19 mouse cellular contexts compared by ENCODE assay signal in genomic region chrX:85199398-85199797, GRCm38 (mm10). TPM values are rescaled to one million over a fixed set of nuclear protein-coding genes. Genes with fewer than 3 reads are reported as not detected.
DNase-seq lines count a peak whose midpoint lies in the region; ATAC-seq and TF ChIP-seq lines count a peak whose summit lies in the region.
"Had no signal": no experiment of that assay in that cellular context is flagged by ENCODE, and none has a peak within 500 bp of the region (broad histone marks: within the 10 kb centered on the region; RNA-seq: fewer than 3 reads in every experiment).

No protein-coding gene starts in this region.

- H3K27me3 ChIP-seq in hindbrain, embryonic 14.5 days (ENCODE audit: control insufficient read depth, insufficient read depth, low read length), result no peaks in the 10 kb centered on the region
- H3K27me3 ChIP-seq in hindbrain, embryonic 12.5 days, result no peaks in the 10 kb centered on the region
- no peaks in the 10 kb centered on the region for H3K27me3 ChIP-seq in liver, adult 2 months (ENCODE audit: control insufficient read depth, insufficient read depth, low read length)
- H3K27me3 ChIP-seq in liver, embryonic 12.5 days (replicated peaks), result no peaks in the 10 kb centered on the region
- no peaks in the 10 kb centered on the region for H3K27me3 ChIP-seq in forebrain, embryonic 16.5 days (replicated peaks; ENCODE audit: control insufficient read depth, insufficient read depth, low read length)
- no peaks in the 10 kb centered on the region for H3K27me3 ChIP-seq in neural tube, embryonic 14.5 days (ENCODE audit: control insufficient read depth, insufficient read depth, low read length)

- no peaks in the 10 kb centered on the region for H3K4me1 ChIP-seq in hindbrain, embryonic 14.5 days (replicated peaks; ENCODE audit: control insufficient read depth, insufficient read depth, low read length)
- no peaks in the 10 kb centered on the region for H3K4me1 ChIP-seq in hindbrain, embryonic 12.5 days
- H3K4me1 ChIP-seq in liver, adult 2 months (ENCODE audit: control insufficient read depth, insufficient read depth, low read length), result no peaks in the 10 kb centered on the region
- H3K4me1 ChIP-seq in liver, embryonic 12.5 days, result no peaks in the 10 kb centered on the region
- H3K4me1 ChIP-seq in forebrain, embryonic 16.5 days (replicated peaks; ENCODE audit: control insufficient read depth, insufficient read depth, low read length), result no peaks in the 10 kb centered on the region; the same call in 1 of the 2 replicates
- H3K4me1 ChIP-seq in neural tube, embryonic 14.5 days (ENCODE audit: control insufficient read depth, insufficient read depth, low read length), result no peaks in the 10 kb centered on the region

- TF ChIP-seq CTCF in liver, adult 2 months (IDR thresholded peaks at IDR 0.05; ENCODE audit: low read depth, low read length), result no peak

- peak; percentile 67 for DNase-seq in hindbrain, embryonic 14.5 days (ENCODE audit: low spot score)
- DNase-seq in liver, adult 2 months (ENCODE audit: extremely low read depth, low read depth, low spot score), result peak; percentile 4
- DNase-seq: adrenal gland, postnatal 36 days; gastrocnemius, postnatal 25 days; heart, postnatal 36 days; kidney, adult 11 months; liver, postnatal 0 days; thymus, adult 2 months had no signal

- no peak overlapping the region for H3K27ac ChIP-seq in hindbrain, embryonic 14.5 days
- H3K27ac ChIP-seq in hindbrain, embryonic 12.5 days, result no peak overlapping the region
- H3K27ac ChIP-seq in liver, adult 2 months (replicated peaks; ENCODE audit: insufficient read depth, low read depth, low read length), result no peak overlapping the region
- no peak overlapping the region for H3K27ac ChIP-seq in liver, embryonic 12.5 days
- H3K27ac ChIP-seq in forebrain, embryonic 16.5 days (ENCODE audit: low read length), result no peak overlapping the region
- H3K27ac ChIP-seq in neural tube, embryonic 14.5 days (ENCODE audit: low read depth, low read length), result no peak overlapping the region
- H3K27ac ChIP-seq: macrophage had no signal

- H3K36me3 ChIP-seq in hindbrain, embryonic 14.5 days (replicated peaks; ENCODE audit: control insufficient read depth, insufficient read depth), result no peaks in the 10 kb centered on the region
- H3K36me3 ChIP-seq in hindbrain, embryonic 12.5 days, result no peaks in the 10 kb centered on the region
- peaks cover 4% of the 10 kb centered on the region; the same call in 1 of the 2 replicates for H3K36me3 ChIP-seq in liver, adult 2 months (ENCODE audit: control insufficient read depth, insufficient read depth, low read length)
- H3K36me3 ChIP-seq in liver, embryonic 12.5 days, result no peaks in the 10 kb centered on the region
- no peaks in the 10 kb centered on the region for H3K36me3 ChIP-seq in forebrain, embryonic 16.5 days (ENCODE audit: control insufficient read depth, insufficient read depth)
- H3K36me3 ChIP-seq in neural tube, embryonic 14.5 days (ENCODE audit: control insufficient read depth, insufficient read depth, low read length), result no peaks in the 10 kb centered on the region

- peak; percentile 69; the same call in 1 of the 2 replicates for ATAC-seq in hindbrain, embryonic 14.5 days (ENCODE audit: low FRiP score)
- no peak for ATAC-seq in hindbrain, embryonic 12.5 days (ENCODE audit: low FRiP score)
- ATAC-seq in liver, embryonic 12.5 days, result no peak
- ATAC-seq in forebrain, embryonic 16.5 days, result peak; percentile 89
- ATAC-seq in neural tube, embryonic 14.5 days (ENCODE audit: low read depth), result peak; percentile 86; the same call in 1 of the 2 replicates
- no peak for ATAC-seq in megakaryocyte progenitor cell, adult 5-6 weeks (replicated peaks; ENCODE audit: poor library complexity)
- ATAC-seq: liver, postnatal 0 days had no signal

- WGBS in hindbrain, embryonic 14.5 days, result 63% methylated on average over 3 of the region's 3 CpGs
- 84% methylated on average over 3 of the region's 3 CpGs for WGBS in hindbrain, embryonic 12.5 days
- 95% methylated on average over 3 of the region's 3 CpGs for WGBS in liver, adult 2 months
- 70% methylated on average over 3 of the region's 3 CpGs for WGBS in liver, embryonic 12.5 days (ENCODE audit: insufficient replicate concordance)
- 43% methylated on average over 3 of the region's 3 CpGs for WGBS in forebrain, embryonic 16.5 days
- 62% methylated on average over 3 of the region's 3 CpGs for WGBS in neural tube, embryonic 14.5 days

- H3K79me2 ChIP-seq in liver, adult 2 months (ENCODE audit: control insufficient read depth, insufficient read depth, low read length), result no peaks in the 10 kb centered on the region

- H3K4me3 ChIP-seq in hindbrain, embryonic 14.5 days (replicated peaks; ENCODE audit: low read length), result no peak overlapping the region
- no peak overlapping the region for H3K4me3 ChIP-seq in hindbrain, embryonic 12.5 days
- no peak overlapping the region for H3K4me3 ChIP-seq in liver, adult 2 months (ENCODE audit: insufficient read depth, low read depth, low read length)
- H3K4me3 ChIP-seq in liver, embryonic 12.5 days, result no peak overlapping the region
- H3K4me3 ChIP-seq in forebrain, embryonic 16.5 days (replicated peaks; ENCODE audit: low read length), result no peak overlapping the region
- no peak overlapping the region for H3K4me3 ChIP-seq in neural tube, embryonic 14.5 days (ENCODE audit: low read depth, low read length)

- TF ChIP-seq POLR2A in liver, adult 2 months (IDR thresholded peaks at IDR 0.05; ENCODE audit: extremely low read depth, insufficient read depth, low read length), result no peak

- H3K9me3 ChIP-seq in hindbrain, embryonic 14.5 days (ENCODE audit: control insufficient read depth, low read length), result no peaks in the 10 kb centered on the region
- no peaks in the 10 kb centered on the region for H3K9me3 ChIP-seq in hindbrain, embryonic 12.5 days (replicated peaks)
- no peaks in the 10 kb centered on the region for H3K9me3 ChIP-seq in liver, embryonic 12.5 days (replicated peaks)
- H3K9me3 ChIP-seq in forebrain, embryonic 16.5 days (ENCODE audit: control insufficient read depth, low read length), result no peaks in the 10 kb centered on the region
- H3K9me3 ChIP-seq in neural tube, embryonic 14.5 days (ENCODE audit: control insufficient read depth, low read length), result no peaks in the 10 kb centered on the region

- no peak overlapping the region for H3K4me2 ChIP-seq in hindbrain, embryonic 14.5 days (replicated peaks)
- no peak overlapping the region for H3K4me2 ChIP-seq in hindbrain, embryonic 12.5 days (replicated peaks)
- no peak overlapping the region for H3K4me2 ChIP-seq in liver, embryonic 12.5 days
- H3K4me2 ChIP-seq in forebrain, embryonic 16.5 days (ENCODE audit: low read length), result no peak overlapping the region
- no peak overlapping the region for H3K4me2 ChIP-seq in neural tube, embryonic 14.5 days (ENCODE audit: low read depth, low read length)
- H3K4me2 ChIP-seq: heart, embryonic 11.5 days had no signal

- H3K9ac ChIP-seq in hindbrain, embryonic 14.5 days, result no peak overlapping the region
- H3K9ac ChIP-seq in hindbrain, embryonic 12.5 days, result no peak overlapping the region
- no peak overlapping the region for H3K9ac ChIP-seq in liver, adult 2 months (ENCODE audit: low read depth, low read length)
- no peak overlapping the region for H3K9ac ChIP-seq in liver, embryonic 12.5 days
- no peak overlapping the region for H3K9ac ChIP-seq in forebrain, embryonic 16.5 days (replicated peaks; ENCODE audit: low read depth, low read length)
- no peak overlapping the region for H3K9ac ChIP-seq in neural tube, embryonic 14.5 days (replicated peaks; ENCODE audit: low read depth, low read length)
- H3K9ac ChIP-seq: liver, postnatal 0 days had no signal

RNA-seq across cellular contexts. Expression of gene Fthl17a, which starts 50.1 kb away (rescaled TPM):
- not detected in 2 replicates for polyA plus RNA-seq in hindbrain, embryonic 14.5 days (2014; fragmentation: Nextera tagmentation; extraction: Ambion mirVana)
- polyA plus RNA-seq in hindbrain, embryonic 12.5 days (2016; fragmentation: Nextera tagmentation; extraction: Ambion mirVana), result not detected in 2 replicates
- total RNA-seq in liver, adult 2 months (2014; rRNA removed), result not detected in 2 replicates
- not detected in 2 replicates for polyA plus RNA-seq in liver, adult 2 months (2012; rRNA removed)
- not detected in 2 replicates for polyA plus RNA-seq in liver, embryonic 12.5 days (2016; fragmentation: Nextera tagmentation; extraction: Ambion mirVana)
- polyA plus RNA-seq in forebrain, embryonic 16.5 days (2015; fragmentation: Nextera tagmentation; extraction: Ambion mirVana), result not detected in 2 replicates
- not detected in 2 replicates for polyA plus RNA-seq in neural tube, embryonic 14.5 days (2014; fragmentation: Nextera tagmentation; extraction: Ambion mirVana)
- not detected in 2 replicates for total RNA-seq in megakaryocyte progenitor cell, adult 5-6 weeks (2015)
- total RNA-seq in megakaryocyte progenitor cell, adult 5-6 weeks (2017), result not detected in 2 replicates
- total RNA-seq: adrenal gland, postnatal 36 days; gastrocnemius, postnatal 25 days; heart, postnatal 36 days; layer of hippocampus, adult 8-10 months; monocyte, adult 5-6 weeks had no signal
- polyA plus RNA-seq: cerebellum, adult 2 months; heart, embryonic 11.5 days; limb, embryonic 11.5 days; liver, postnatal 0 days; macrophage; thymus, adult 2 months had no signal

Comparison
In these comparisons a context has a peak if more than half of its experiments do, and no peak if none do; other contexts are left out.
1. ATAC-seq: peak in hindbrain, embryonic 14.5 days (single experiment), forebrain, embryonic 16.5 days (single experiment) and neural tube, embryonic 14.5 days (single experiment); none in hindbrain, embryonic 12.5 days (single experiment), liver, embryonic 12.5 days (single experiment) and megakaryocyte progenitor cell, adult 5-6 weeks (single experiment).